Mouse (Mus musculus) hindlimb bud, embryonic 11.5 days (tissue): Measurements from ENCODE around the gene Rspo4.
A peak's percentile ranks its signal among the peaks of the same experiment; 100 is the strongest.

Experiments used
- DNase-seq: peaks from one replicate; pipeline ENCODE4 v3.0.0-alpha.2; 2012; ENCODE audit warnings: low read depth, low spot score; ENCODE audit errors: extremely low spot score

The Rspo4 gene

GRCm38 (mm10) chr2:151842648-151843226, at the start of gene Rspo4:
Rspo4 (plus strand) TSS chr2:151842927.
- no peak for DNase-seq

GRCm38 (mm10) chr2:151815586-151815985, 27.1 kb upstream of the Rspo4 start:
- DNase-seq: no peak

- DNase-seq: no peak
These were observed 19.6 kb downstream of the Rspo4 start for GRCm38 (mm10) chr2:151862257-151862810.

- no peak for DNase-seq
These were observed 22.2 kb downstream of the Rspo4 start for GRCm38 (mm10) chr2:151864941-151865340.

DNA sequence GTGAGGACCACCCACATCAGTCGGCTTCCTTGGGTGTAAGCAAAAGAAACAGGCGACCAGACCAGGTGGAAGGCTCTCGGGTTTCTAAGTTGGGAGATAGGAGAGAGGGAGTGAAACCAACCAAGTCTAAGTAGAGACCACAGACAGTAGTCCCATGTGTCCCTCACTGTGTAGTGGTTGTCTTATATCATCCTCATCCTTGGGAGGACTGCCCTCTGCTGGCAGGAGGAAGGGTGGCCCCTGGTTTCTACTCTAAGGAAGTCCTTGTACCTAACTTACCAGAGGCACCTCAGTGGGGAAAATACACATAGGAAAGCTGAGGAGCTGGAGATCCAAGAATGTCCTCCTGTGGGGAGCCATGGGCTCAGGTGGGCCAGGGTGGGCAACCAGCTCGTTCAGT, 23.8 kb downstream of the Rspo4 start:
- no peak for DNase-seq

- DNase-seq: no peak
These were observed 25.5 kb downstream of the Rspo4 start for GRCm38 (mm10) chr2:151868196-151868595.

- no peak for DNase-seq
These were observed 31.8 kb downstream of the Rspo4 start for GRCm38 (mm10) chr2:151874551-151874950.

GRCm38 (mm10) chr2:151876012-151876485, 33.3 kb downstream of the Rspo4 start:
- DNase-seq: peak; percentile 42

GRCm38 (mm10) chr2:151878645-151879044, 35.9 kb downstream of the Rspo4 start:
- DNase-seq: no peak

- DNase-seq: no peak
These were observed 37.0 kb downstream of the Rspo4 start for GRCm38 (mm10) chr2:151879760-151880159.

DNA sequence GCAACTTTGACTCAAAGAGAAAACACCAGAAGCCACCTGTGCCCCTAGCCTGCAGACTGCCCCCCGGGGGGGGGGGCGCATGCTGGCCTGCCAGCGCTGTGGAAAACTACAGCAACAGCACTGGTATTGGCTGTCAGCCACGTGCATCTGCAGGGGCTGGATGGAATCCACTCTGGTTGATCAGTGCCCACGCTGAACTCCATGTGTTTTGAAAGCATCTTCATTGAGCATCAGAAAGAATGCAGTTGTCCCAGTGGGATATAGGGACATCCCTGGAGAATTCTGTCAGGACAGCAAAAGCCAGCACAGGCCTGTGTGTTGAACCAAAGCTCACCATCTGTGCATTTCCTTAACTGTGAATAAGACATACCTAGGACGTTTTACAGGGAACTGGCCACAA, 48.3 kb downstream of the Rspo4 start:
- no peak for DNase-seq

- DNase-seq: no peak
These were observed 50.5 kb downstream of the Rspo4 start for GRCm38 (mm10) chr2:151893122-151893774.

- DNase-seq: no peak
These were observed 51.7 kb downstream of the Rspo4 start for GRCm38 (mm10) chr2:151894209-151894980.

GRCm38 (mm10) chr2:151895911-151896310, 53.2 kb downstream of the Rspo4 start:
- no peak for DNase-seq

DNA sequence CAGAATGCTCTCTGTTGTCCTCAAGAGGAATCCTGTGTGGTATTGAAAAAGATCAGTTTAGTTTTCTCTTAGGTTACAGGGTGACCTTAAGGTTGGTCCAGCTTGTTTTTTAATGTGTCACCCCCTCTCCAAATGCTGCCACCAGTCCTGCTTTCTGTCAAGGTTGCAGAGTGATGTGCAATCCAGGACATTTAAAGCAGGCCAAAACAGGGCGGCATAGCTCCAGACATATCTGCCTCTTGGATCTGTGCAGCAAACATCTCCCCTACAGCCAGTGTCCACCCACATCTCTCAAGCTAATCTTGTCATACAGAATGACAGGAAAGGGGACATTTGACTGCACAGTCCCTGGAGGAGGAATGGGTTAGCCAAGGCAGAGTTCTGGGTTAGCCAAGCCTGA, 55.4 kb downstream of the Rspo4 start:
- DNase-seq: no peak

GRCm38 (mm10) chr2:151900845-151901244, 58.1 kb downstream of the Rspo4 start:
- no peak for DNase-seq

- no peak for DNase-seq
These were observed 60.5 kb downstream of the Rspo4 start for GRCm38 (mm10) chr2:151903267-151903666.

DNA sequence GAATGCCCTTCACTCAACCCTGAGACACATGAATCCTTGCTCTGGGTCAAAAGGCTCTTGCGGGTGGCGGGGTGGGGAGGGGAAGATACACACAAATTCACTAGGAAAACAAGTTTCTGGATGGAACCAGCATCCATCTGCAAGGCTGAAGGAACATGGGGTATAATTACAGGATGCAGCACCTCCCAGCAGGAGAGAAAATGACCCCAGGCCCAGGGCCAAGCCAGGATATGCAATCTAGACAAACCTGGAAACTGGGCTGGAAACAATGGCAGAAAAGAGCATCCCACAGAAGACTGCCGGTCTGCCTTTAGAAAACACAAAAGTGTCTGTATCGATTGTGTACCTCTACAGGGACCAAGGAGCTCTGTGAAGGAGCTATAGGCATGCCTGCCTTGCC, 61.2 kb downstream of the Rspo4 start:
- DNase-seq: no peak

- no peak for DNase-seq
These were observed 61.9 kb downstream of the Rspo4 start for GRCm38 (mm10) chr2:151904636-151905035.

DNA sequence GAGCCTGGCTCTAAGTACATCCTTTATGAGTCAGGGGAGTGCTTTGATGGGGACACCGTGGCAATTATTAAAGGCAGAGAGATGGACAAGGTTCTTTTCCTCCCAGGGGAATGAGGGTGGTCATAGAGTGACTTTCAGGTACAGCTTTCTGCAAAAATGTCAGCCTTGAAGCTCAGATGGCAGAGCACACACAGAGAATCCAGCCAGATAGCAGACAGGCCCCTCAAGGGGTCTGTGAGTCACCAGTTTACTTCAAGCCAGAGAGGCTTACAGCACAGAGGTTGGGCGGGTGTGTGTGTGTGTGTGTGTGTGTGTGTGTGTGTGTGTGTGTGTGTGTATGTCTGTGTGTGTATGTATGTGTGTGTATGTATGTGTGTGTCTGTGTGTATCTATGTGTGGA, 64.3 kb downstream of the Rspo4 start:
- DNase-seq: no peak

GRCm38 (mm10) chr2:151909386-151909785, 66.7 kb downstream of the Rspo4 start:
- no peak for DNase-seq

GRCm38 (mm10) chr2:151910498-151910897, 67.8 kb downstream of the Rspo4 start:
- no peak for DNase-seq
